In the genomic region with DNA sequence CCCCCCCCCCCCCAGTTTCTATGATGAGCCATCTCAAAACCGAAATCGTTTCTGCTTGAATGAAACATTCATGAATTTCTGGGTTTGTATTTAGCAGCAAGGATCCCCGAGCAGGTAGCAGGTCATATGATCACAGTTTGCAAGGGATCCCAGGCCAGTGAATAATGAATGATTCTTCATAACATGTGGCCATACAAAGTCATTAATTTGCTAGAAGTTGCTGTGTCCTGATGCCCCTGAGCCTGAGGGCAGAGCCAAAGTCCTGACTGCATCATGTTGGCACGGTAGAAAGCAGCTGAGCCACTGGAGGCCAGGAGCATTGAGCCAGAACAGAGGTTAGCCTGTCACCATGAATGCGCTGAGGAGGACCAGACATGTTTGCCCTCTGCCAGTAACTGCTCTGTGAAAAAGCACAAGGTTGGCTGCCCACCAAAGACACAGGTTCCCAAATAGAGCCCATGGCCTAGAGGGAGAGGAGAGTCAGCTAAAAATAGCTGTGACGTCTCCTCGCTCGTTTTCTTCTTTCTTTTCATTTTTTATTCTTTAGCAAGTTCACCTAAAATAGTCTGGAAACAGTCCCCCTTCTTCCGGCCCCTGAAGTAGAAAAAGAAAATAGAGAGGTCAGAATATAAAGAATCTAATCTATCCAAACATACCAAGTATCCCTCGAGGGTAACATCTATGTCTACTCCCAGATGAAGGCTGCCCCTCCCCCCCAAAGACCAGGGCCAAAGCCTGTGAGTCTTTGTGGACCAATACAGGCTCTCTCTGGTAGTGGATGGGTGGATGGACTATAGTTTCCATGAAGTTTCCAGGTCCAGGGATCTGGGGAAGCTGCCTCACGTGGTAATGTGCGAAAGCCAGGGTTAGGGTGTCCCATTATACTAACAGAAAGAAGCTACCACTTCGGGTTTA, we compare ENCODE assay signal across 9 mouse cellular contexts. TPM values are rescaled to one million over a fixed set of nuclear protein-coding genes. Genes with fewer than 3 reads are reported as not detected.
DNase-seq lines count a peak whose midpoint lies in the region; ATAC-seq and TF ChIP-seq lines count a peak whose summit lies in the region.
"Had no signal": no experiment of that assay in that cellular context is flagged by ENCODE, and none has a peak within 500 bp of the region (broad histone marks: within the 10 kb centered on the region; RNA-seq: fewer than 3 reads in every experiment).

No protein-coding gene starts in this region.

- H3K27me3 ChIP-seq in cerebellum, adult 2 months (ENCODE audit: control insufficient read depth, insufficient read depth, low read length), result no peaks in the 10 kb centered on the region

- TF ChIP-seq CTCF in cerebellum, adult 2 months (IDR thresholded peaks at IDR 0.05; ENCODE audit: borderline replicate concordance, insufficient read depth, low read depth, low read length), result no peak

- no peak for ATAC-seq in megakaryocyte progenitor cell, adult 5-6 weeks (replicated peaks; ENCODE audit: poor library complexity)
- ATAC-seq: forebrain, embryonic 14.5 days had no signal

- H3K27ac ChIP-seq in cerebellum, adult 2 months (ENCODE audit: insufficient read depth, low read length), result no peak overlapping the region

- WGBS in cerebellum, adult 2 months, result 38% methylated on average over 13 of the region's 13 CpGs

- H3K4me3 ChIP-seq in cerebellum, adult 2 months (replicated peaks; ENCODE audit: insufficient read depth, low read depth, low read length), result no peak overlapping the region

- H3K4me1 ChIP-seq in cerebellum, adult 2 months (ENCODE audit: control insufficient read depth, insufficient read depth, low read length), result peaks cover 28% of the 10 kb centered on the region

- DNase-seq in cerebellum, adult 2 months, result peak; percentile 47 to 66
- no peak for DNase-seq in cerebellum, adult 8-10 months
- peak; percentile 11 for DNase-seq in MN1 (ENCODE audit: low spot score)
- peak; percentile 65 for DNase-seq in gastrocnemius, adult 18-20 months (ENCODE audit: low spot score)
- peak; percentile 51 to 61 for DNase-seq in heart, postnatal 36 days
- DNase-seq in layer of hippocampus, adult 9-11 months, result no peak
- no peak for DNase-seq in liver

- intact Hi-C loops in heart, postnatal 36 days (cut with DNase I), result no loop called here

- TF ChIP-seq POLR2A in cerebellum, adult 2 months (IDR thresholded peaks at IDR 0.05; ENCODE audit: borderline replicate concordance, insufficient read depth, low read length), result no peak

RNA-seq across cellular contexts. Expression of gene Dgkg, which starts 42.1 kb away (rescaled TPM):
- polyA plus RNA-seq in cerebellum, adult 2 months (2012; rRNA removed), result 44.3 and 50.3 TPM in 2 replicates
- under 1 TPM; 0.43 to 0.55 TPM for total RNA-seq in gastrocnemius, adult 18-20 months (2021)
- total RNA-seq in heart, postnatal 36 days (2021), result under 1 TPM; 0.41 to 0.42 TPM
- 13.5 and 18.8 TPM in 2 replicates for total RNA-seq in megakaryocyte progenitor cell, adult 5-6 weeks (2015)
- total RNA-seq in megakaryocyte progenitor cell, adult 5-6 weeks (2017), result 13.9 and 14.0 TPM in 2 replicates

Comparison
In these comparisons a context has a peak if more than half of its experiments do, and no peak if none do; other contexts are left out.
1. DNase-seq: peak in cerebellum, adult 2 months (2 of 2), MN1 (single experiment), gastrocnemius, adult 18-20 months (single experiment) and heart, postnatal 36 days (2 of 2); none in cerebellum, adult 8-10 months (single experiment), layer of hippocampus, adult 9-11 months (single experiment) and liver (single experiment).
2. RNA of gene Dgkg, which starts 42.1 kb away (total RNA-seq): 13.5 to 18.8 TPM in megakaryocyte progenitor cell, adult 5-6 weeks; 0.43 to 0.55 TPM in gastrocnemius, adult 18-20 months and 0.41 to 0.42 TPM in heart, postnatal 36 days; every median in the first group is over 4 times any median in the second.